Mouse (Mus musculus) stomach, embryonic 16.5 days (tissue): ENCODE measurements around the gene Gpr139. TPM values are rescaled to one million over a fixed set of nuclear protein-coding genes. Genes with fewer than 3 reads are reported as not detected.

Experiments
- ATAC-seq: fragments of 200-750 bp; cut with Nextera tagmentation; 2 replicates; pipeline ENCODE4 v1.8.0; 2017; ENCODE audit warnings: moderate number of reproducible peaks, moderate TSS enrichment; ENCODE audit not compliant: insufficient read depth, low FRiP score
- H3K27ac ChIP-seq: fragments of 300-500 bp; sonication (generic); 2 replicates; pipeline ENCODE4 v1.5.1; 2014; ENCODE audit warnings: low read length
- H3K27me3 ChIP-seq: fragments of 300-500 bp; sonication (generic); 2 replicates; pipeline ENCODE4 v1.6.1; 2014; ENCODE audit warnings: low read length, control low read depth, mixed read lengths; ENCODE audit not compliant: control insufficient read depth, insufficient read depth
- H3K36me3 ChIP-seq: fragments of 300-500 bp; sonication (generic); 2 replicates; pipeline ENCODE4 v1.6.1; 2014; ENCODE audit warnings: low read length; ENCODE audit not compliant: control insufficient read depth, insufficient read depth
- H3K4me1 ChIP-seq: fragments of 300-500 bp; sonication (generic); 2 replicates; pipeline ENCODE4 v1.6.1; 2014; ENCODE audit warnings: low read length, control low read depth, mixed read lengths; ENCODE audit not compliant: control insufficient read depth, insufficient read depth
- H3K4me2 ChIP-seq: fragments of 300-500 bp; sonication (generic); 2 replicates; pipeline ENCODE4 v1.6.1; 2014; ENCODE audit warnings: low read depth, low read length, mixed read lengths
- H3K4me3 ChIP-seq: fragments of 300-500 bp; sonication (generic); replicated peaks from 2 replicates; pipeline ENCODE4 v1.5.1; 2014; ENCODE audit warnings: mild to moderate bottlenecking, low read length
- H3K9ac ChIP-seq: fragments of 300-500 bp; sonication (generic); 2 replicates; pipeline ENCODE4 v1.6.1; 2014; ENCODE audit warnings: low read length
- H3K9me3 ChIP-seq: fragments of 300-500 bp; sonication (generic); replicated peaks from 2 replicates; pipeline ENCODE4 v1.6.1; 2016; ENCODE audit warnings: low read length, control low read depth; ENCODE audit not compliant: control insufficient read depth
- WGBS: fragments of 180-500 bp; shearing (Covaris S2); extraction: QIAGEN DNeasy Blood & Tissue Kit; methylation state at CpG from one replicate; pipeline ENCODE4 v1.1.7; 2014; 5-methylcytosine and 5-hydroxymethylcytosine counted together
- polyA plus RNA-seq: library from polyadenylated mRNA; unstranded; fragments of >200 nt; fragmentation: Nextera tagmentation; extraction: Ambion mirVana; gene quantifications from 2 replicates; pipeline ENCODE4 v1.2.1, GENCODE M21; 2015

Gene Gpr139
- 0.06 TPM in 1 of 2 replicates, not detected in the other for polyA plus RNA-seq

DNA sequence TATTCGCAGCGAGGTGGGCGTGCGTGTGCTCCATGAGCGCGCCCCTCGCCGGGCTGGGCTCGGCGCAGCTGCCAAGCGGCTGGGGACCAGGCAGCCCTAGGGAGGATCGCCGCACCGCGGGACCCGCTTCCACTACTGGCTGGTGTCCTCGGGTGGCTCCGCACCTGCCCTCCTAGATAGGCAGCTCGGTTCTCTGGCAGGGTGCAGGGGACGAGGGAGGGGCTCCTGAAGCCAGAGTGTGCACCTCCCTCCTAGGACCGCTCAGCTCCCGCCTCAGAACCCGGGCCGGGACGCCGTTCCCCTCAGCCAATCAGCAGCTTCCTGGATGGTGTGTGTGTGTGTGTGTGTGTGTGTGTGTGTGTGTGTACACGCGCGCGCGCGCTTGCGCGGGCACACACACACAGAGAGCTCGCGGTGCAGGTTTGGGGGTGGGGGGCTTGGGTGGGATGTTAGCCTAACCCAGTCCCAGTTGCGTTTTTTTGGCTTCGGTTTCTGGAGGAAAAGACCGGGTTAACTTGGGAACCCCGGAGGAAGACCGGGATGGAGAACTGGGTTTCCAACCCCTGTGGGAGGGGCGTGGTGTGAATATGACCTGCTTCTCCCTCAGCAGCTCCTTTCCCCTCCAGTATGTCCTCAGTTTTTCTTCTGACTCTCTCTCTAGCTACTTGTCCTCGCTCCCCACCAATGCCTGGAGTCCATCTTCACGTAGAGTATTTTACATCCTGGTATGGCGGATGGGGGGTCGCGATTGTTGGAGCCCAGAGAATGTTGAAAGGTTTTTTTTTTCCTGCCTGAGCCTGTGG lies at the start of gene Gpr139:
TSS of gene Gpr139 (minus strand) at position 263 of the 803 bp plus-strand sequence.
- H3K4me1 ChIP-seq: no peaks in the 10 kb centered on the region
- H3K4me3 ChIP-seq: peak within 1 kb of the TSS; percentile 40
- peaks cover 36% of the 10 kb centered on the region for H3K27me3 ChIP-seq
- H3K9ac ChIP-seq: peak within 1 kb of the TSS; percentile 11
- H3K36me3 ChIP-seq: no peaks in the 10 kb centered on the region
- H3K9me3 ChIP-seq: no peaks in the 10 kb centered on the region
- peak within 1 kb of the TSS; percentile 69 for H3K4me2 ChIP-seq
- WGBS: 2% methylated on average over 47 of the region's 47 CpGs
- H3K27ac ChIP-seq: no peak within 1 kb of the TSS
- peak; percentile 79 for ATAC-seq

DNA sequence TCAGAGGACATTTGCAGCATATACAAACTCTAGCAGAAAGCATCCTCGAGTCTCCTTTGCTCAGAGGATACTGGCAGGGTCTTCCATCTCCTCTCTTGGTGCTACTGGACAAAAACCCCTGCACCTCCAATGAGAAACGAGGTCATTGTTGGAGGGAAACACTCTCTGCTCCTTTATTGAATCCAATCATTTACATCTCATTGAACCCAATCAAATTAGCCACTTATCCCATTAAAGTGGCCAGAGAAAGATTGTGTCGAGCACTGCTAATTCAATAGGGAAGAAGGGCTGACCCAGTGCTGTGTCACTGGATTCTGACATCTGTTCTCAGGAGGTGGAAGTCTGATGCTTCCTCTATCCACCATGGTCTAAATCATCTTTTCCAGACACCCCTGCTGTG lies 46.6 kb upstream of the Gpr139 start:
- no peak overlapping the region for H3K9ac ChIP-seq
- no peak overlapping the region for H3K4me2 ChIP-seq
- no peaks in the 10 kb centered on the region for H3K4me1 ChIP-seq
- H3K36me3 ChIP-seq: no peaks in the 10 kb centered on the region
- no peak for ATAC-seq
- H3K27me3 ChIP-seq: no peaks in the 10 kb centered on the region
- H3K4me3 ChIP-seq: no peak overlapping the region
- H3K9me3 ChIP-seq: no peaks in the 10 kb centered on the region
- H3K27ac ChIP-seq: no peak overlapping the region
- 53% methylated on average over 3 of the region's 3 CpGs for WGBS

DNA sequence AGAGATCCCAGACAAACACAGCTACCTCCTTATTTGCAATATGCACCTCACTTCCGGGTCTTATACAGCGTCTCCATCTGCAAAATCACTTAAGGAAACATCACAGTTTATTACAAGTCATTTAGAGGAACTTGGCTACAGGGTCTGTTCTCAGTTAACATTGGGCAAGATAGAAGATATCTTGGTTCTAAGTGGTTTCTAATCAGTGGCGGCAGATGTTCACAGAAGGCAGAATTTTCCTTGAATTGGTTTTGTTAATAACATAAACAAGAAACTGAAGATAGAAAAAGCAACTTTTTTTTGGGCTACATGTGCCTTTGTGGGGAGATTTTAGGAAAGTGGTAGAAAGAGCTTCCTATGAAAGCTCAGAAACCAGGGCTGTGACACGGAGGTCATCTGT lies 38.3 kb upstream of the Gpr139 start:
- no peak overlapping the region for H3K4me3 ChIP-seq
- H3K27me3 ChIP-seq: no peaks in the 10 kb centered on the region
- H3K4me1 ChIP-seq: no peaks in the 10 kb centered on the region
- H3K4me2 ChIP-seq: no peak overlapping the region
- H3K36me3 ChIP-seq: no peaks in the 10 kb centered on the region
- no peak for ATAC-seq
- H3K9me3 ChIP-seq: no peaks in the 10 kb centered on the region
- WGBS: 80% methylated on average over 4 of the region's 4 CpGs
- H3K27ac ChIP-seq: no peak overlapping the region
- no peak overlapping the region for H3K9ac ChIP-seq

DNA sequence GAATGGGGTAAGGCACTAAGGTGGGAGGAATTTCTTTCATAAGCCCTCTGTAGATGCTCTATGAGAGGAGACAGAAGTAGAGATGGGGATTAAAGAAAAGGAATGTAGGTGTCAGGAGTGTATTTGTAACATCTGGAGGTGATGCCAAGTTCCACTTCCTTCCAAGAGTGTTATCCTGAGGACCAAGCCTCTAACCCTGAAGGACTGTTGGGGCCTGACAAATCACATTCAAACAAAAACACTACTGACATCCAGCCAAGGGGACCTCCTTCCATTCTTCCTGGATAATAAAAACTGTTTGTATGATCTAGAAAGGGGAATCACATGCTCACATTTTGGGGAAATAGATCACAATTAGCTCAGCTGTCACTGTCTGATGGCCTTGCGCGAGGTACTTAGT lies 34.7 kb upstream of the Gpr139 start:
- Histone ChIP-seq H3K27ac (no peak overlapping the region), H3K4me1 (no peaks in the 10 kb centered on the region), H3K36me3 (no peaks in the 10 kb centered on the region), H3K9me3 (no peaks in the 10 kb centered on the region), H3K4me3 (no peak overlapping the region), H3K4me2 (no peak overlapping the region), H3K9ac (no peak overlapping the region), H3K27me3 (no peaks in the 10 kb centered on the region)
- ATAC-seq: no peak
- WGBS: 95% methylated on average over 2 of the region's 2 CpGs

DNA sequence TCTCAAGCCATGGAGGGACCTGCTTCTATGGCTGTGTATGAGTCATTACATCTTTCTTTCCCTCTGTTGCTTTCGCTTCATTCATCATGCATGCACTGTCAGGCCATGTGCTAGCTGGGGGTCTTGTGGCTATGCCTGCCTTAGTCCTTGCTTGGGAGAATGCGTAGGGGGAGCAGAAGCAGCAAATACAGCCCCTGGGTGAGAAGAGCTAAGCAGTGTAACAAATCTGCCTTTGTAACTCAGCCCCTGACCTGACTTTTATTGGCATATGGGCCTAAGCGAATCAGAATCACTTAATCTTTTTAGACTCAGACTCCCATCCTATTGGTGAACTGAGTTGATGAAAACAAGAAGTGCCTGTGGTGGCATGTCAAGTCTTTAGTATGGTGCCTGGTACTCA lies 22.8 kb upstream of the Gpr139 start:
- ATAC-seq: no peak
- no peaks in the 10 kb centered on the region for H3K27me3 ChIP-seq
- WGBS: 67% methylated on average over 3 of the region's 3 CpGs
- H3K36me3 ChIP-seq: no peaks in the 10 kb centered on the region
- no peak overlapping the region for H3K4me3 ChIP-seq
- H3K9ac ChIP-seq: no peak overlapping the region
- no peaks in the 10 kb centered on the region for H3K9me3 ChIP-seq
- no peak overlapping the region for H3K4me2 ChIP-seq
- no peaks in the 10 kb centered on the region for H3K4me1 ChIP-seq
- no peak overlapping the region for H3K27ac ChIP-seq

DNA sequence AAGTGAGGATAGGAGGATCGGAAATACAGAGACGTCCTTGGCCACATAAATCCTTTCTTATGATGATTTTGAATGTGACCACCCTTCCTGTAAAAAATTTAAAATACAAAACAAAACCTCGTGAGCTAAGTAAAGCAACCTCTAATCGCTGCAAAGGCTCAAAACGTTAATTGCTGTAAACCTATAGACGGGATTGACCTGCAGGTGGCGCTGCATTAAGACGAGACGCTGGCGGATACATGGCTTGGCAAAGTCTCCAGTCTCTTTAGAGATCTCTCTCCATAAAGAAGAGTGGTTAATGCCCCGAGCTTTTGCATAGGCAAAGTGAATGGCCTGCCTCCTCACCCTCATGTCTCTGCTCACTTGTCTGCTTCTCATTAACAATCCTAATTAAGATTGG lies 2.0 kb upstream of the Gpr139 start:
- H3K9ac ChIP-seq: no peak overlapping the region
- no peaks in the 10 kb centered on the region for H3K4me1 ChIP-seq
- ATAC-seq: no peak
- no peak overlapping the region for H3K4me3 ChIP-seq
- H3K9me3 ChIP-seq: no peaks in the 10 kb centered on the region
- no peaks in the 10 kb centered on the region for H3K36me3 ChIP-seq
- H3K27ac ChIP-seq: no peak overlapping the region
- H3K27me3 ChIP-seq: peaks cover 36% of the 10 kb centered on the region
- WGBS: 14% methylated on average over 11 of the region's 11 CpGs
- H3K4me2 ChIP-seq: no peak overlapping the region

DNA sequence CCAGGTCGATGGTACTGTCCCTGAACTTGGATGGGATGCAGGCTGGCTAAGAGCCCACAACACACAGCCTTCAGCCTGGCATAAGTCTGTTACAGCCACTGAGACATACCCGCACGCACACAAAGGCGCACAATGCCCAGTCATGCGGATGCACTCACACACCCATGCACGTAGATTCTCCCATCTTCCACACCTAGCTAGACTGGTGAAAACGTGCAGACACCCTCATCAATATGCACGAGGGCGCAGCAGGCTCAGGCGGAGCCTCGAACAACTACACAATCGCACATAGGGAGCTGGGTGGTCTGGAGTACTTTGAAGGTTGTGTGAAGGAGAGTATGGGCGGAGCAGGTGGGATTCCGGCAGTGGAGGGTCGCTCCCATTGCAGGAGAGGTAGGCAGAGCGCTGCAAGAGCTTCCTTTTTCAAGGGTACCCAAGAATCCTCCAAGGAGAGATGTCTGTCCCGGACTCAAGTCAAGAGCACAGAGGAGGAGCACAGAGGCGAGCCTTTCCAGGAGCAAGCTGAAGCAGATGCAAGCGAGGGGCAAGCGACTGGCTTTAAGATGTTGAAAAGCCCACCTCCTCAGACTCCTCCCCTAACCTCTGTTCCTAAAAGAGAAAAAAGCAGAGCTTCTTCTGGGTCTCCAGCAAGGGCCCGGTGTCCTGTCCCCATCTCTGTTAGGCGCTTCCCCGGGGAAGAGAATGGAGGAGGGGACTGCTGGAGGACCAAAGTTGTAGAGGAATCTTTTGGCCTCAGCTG lies 958 bp upstream of the Gpr139 start:
- no peak overlapping the region for H3K9ac ChIP-seq
- H3K9me3 ChIP-seq: no peaks in the 10 kb centered on the region
- peaks cover 36% of the 10 kb centered on the region for H3K27me3 ChIP-seq
- no peaks in the 10 kb centered on the region for H3K36me3 ChIP-seq
- H3K4me1 ChIP-seq: no peaks in the 10 kb centered on the region
- WGBS: 4% methylated on average over 23 of the region's 23 CpGs
- no peak overlapping the region for H3K4me3 ChIP-seq
- H3K27ac ChIP-seq: no peak overlapping the region
- H3K4me2 ChIP-seq: peak overlapping the region; percentile 69; the same call in 1 of the 2 replicates
- ATAC-seq: no peak

DNA sequence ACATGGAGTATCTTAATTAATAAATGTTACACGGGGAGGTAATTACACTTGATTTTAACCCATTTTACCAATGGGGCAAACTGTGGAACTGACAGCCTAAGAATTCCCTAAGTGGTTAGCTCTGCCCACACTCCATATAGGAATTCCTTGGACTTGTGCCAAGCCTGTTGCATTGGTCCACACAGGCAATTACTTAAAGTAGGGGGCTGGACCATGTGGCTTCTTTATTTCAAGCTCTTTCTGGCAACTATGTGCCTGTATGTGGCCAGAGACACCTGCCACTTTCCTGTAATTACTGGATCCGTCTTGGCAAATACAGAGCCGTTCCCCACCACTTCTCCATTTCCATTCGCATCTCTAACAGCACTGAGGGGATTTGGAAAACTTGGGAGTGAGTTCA lies 3.4 kb downstream of the Gpr139 start:
- H3K36me3 ChIP-seq: no peaks in the 10 kb centered on the region
- H3K27me3 ChIP-seq: peaks cover 34% of the 10 kb centered on the region
- 65% methylated on average over 4 of the region's 4 CpGs for WGBS
- no peak overlapping the region for H3K4me3 ChIP-seq
- H3K4me1 ChIP-seq: no peaks in the 10 kb centered on the region
- H3K27ac ChIP-seq: no peak overlapping the region
- H3K4me2 ChIP-seq: no peak overlapping the region
- H3K9ac ChIP-seq: no peak overlapping the region
- ATAC-seq: no peak
- no peaks in the 10 kb centered on the region for H3K9me3 ChIP-seq

DNA sequence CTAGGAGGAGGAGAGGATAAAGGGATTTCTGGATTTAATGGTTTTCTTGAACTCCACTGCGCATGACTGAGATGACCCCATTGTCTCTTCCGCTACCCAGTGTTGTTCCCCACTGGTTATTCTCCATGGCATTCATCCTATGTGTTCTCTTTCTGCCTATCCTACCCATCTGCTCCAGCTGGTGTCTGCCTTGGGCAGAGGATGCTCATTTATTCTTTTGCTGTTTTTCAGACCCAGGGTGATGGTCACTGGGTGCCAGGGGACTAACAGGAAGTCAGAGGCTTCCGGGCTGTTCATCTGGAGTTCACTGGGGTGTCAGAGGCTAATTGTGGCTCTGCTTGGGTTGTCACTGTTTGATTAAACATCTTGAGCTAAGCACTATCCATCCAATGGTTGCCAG lies 24.4 kb downstream of the Gpr139 start:
- Histone ChIP-seq H3K4me1 (no peaks in the 10 kb centered on the region), H3K36me3 (no peaks in the 10 kb centered on the region), H3K27me3 (no peaks in the 10 kb centered on the region), H3K27ac (no peak overlapping the region), H3K4me2 (no peak overlapping the region), H3K9ac (no peak overlapping the region), H3K4me3 (no peak overlapping the region), H3K9me3 (no peaks in the 10 kb centered on the region)
- WGBS: 87% methylated on average over 3 of the region's 3 CpGs
- ATAC-seq: no peak
